Mouse (Mus musculus) brain, embryonic 14.5 days (tissue): ENCODE results near the gene Bach2.

Source experiments
- CTCF ChIP-seq: fragments of 200-500 bp; IDR thresholded peaks from 2 replicates; pipeline ENCODE4 v1.5.1; 2012; ENCODE audit warnings: inconsistent platforms, mild to moderate bottlenecking, moderate library complexity, borderline replicate concordance; ENCODE audit not compliant: insufficient read depth, insufficient read length; ENCODE audit errors: extremely low read depth
- POLR2A ChIP-seq: fragments of 200-500 bp; IDR thresholded peaks from 2 replicates; pipeline ENCODE4 v1.6.1; 2012; ENCODE audit warnings: mild to moderate bottlenecking, inconsistent platforms, borderline replicate concordance; ENCODE audit not compliant: poor library complexity, insufficient read depth, insufficient read length, severe bottlenecking; ENCODE audit errors: extremely low read depth

DNA sequence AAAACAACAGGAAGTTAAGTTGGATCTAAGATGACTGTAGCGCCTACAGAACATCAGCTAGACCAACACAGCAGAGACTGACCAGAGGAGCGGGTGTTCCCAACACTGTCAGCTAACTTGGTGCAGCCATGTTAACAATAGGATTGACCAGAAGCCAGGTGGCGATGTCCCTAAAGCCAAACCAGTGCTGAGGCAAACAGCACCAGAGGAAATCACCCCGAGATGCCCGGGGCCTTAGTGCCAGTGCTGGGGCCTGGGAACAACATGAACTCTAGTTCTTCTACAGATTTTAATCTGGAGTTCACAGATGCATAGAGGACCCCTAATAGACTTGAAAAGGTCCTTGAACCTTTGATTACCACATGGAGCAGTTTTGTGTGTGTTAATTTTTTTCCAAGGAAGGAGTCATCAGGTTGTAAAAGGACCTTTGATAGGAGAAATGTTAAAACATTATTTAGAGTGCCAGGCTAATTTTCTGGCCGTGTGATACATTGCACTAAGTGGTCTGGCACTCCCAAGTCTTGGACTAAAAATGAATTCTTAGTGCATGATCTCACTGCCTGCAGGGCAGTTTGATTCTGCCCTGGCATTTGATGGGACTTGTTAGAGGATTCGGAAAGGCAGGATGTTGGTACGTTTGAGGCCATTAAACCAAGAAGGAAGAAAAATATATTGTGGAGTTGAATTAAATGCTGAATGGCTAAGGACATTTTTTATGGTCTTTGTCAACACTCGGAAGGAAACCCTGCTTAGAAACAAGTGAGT is 170.7 kb downstream of the Bach2 start:
- no peak for TF ChIP-seq POLR2A
- no peak for TF ChIP-seq CTCF
